Mouse (Mus musculus): ENCODE measurements around the gene Mrpl4. TPM values are rescaled to one million over a fixed set of nuclear protein-coding genes. Genes with fewer than 3 reads are reported as not detected.

Mrpl4 gene
- polyA plus RNA-seq (2012; rRNA removed; ENCODE audit: low replicate concordance), result 120 and 141 TPM in 2 replicates

GRCm38 (mm10) chr9:21002627-21003551 lies at the start of gene Mrpl4:
Gene Mrpl4 (plus strand): TSS chr9:21002738.

GRCm38 (mm10) chr9:20959430-20959938 lies 43.1 kb upstream of the Mrpl4 start, which contains the start of gene Dnmt1:
Gene Dnmt1 (minus strand): TSS chr9:20959888.

GRCm38 (mm10) chr9:20976216-20976960 lies 26.1 kb upstream of the Mrpl4 start, which contains the start of gene S1pr2:
Gene S1pr2 (minus strand): TSS chr9:20976781.

GRCm38 (mm10) chr9:21015571-21016130 lies 13.1 kb downstream of the Mrpl4 start, which contains the start of gene Icam1:
Gene Icam1 (plus strand): TSS chr9:21015985.

GRCm38 (mm10) chr9:21029291-21030054 lies 26.9 kb downstream of the Mrpl4 start, which contains the start of gene Icam4:
Gene Icam4 (plus strand): TSS chr9:21029373.

GRCm38 (mm10) chr9:21031896-21032351 lies 29.4 kb downstream of the Mrpl4 start, which contains the start of gene Icam5:
Gene Icam5 (plus strand): TSS chr9:21032073.

Other genes starting within 250 kb of the Mrpl4 start
- 60.3 and 277 TPM in 2 replicates for gene Col5a3, start 187.7 kb upstream of the Mrpl4 start, polyA plus RNA-seq (2012; rRNA removed; ENCODE audit: low replicate concordance)
- not detected in 2 replicates for gene Rdh8, start 184.2 kb upstream of the Mrpl4 start, polyA plus RNA-seq (2012; rRNA removed; ENCODE audit: low replicate concordance)
- gene A230050P20Rik, start 134.1 kb upstream of the Mrpl4 start, polyA plus RNA-seq (2012; rRNA removed; ENCODE audit: low replicate concordance), result 48.6 and 128 TPM in 2 replicates
- 4.5 and 5.8 TPM in 2 replicates for gene Angptl6, start 123.0 kb upstream of the Mrpl4 start, polyA plus RNA-seq (2012; rRNA removed; ENCODE audit: low replicate concordance)
- gene Ppan, start 114.6 kb upstream of the Mrpl4 start, polyA plus RNA-seq (2012; rRNA removed; ENCODE audit: low replicate concordance), result 28.2 and 102 TPM in 2 replicates
- 84.9 and 143 TPM in 2 replicates for gene Eif3g, start 104.1 kb upstream of the Mrpl4 start, polyA plus RNA-seq (2012; rRNA removed; ENCODE audit: low replicate concordance)
- 12.0 and 35.0 TPM in 2 replicates for gene Dnmt1, start 42.9 kb upstream of the Mrpl4 start, polyA plus RNA-seq (2012; rRNA removed; ENCODE audit: low replicate concordance)
- 7.9 and 32.2 TPM in 2 replicates for gene S1pr2, start 26.0 kb upstream of the Mrpl4 start, polyA plus RNA-seq (2012; rRNA removed; ENCODE audit: low replicate concordance)
- gene Icam1, start 13.2 kb downstream of the Mrpl4 start, polyA plus RNA-seq (2012; rRNA removed; ENCODE audit: low replicate concordance), result 23.9 and 35.6 TPM in 2 replicates
- gene Icam4, start 26.6 kb downstream of the Mrpl4 start, polyA plus RNA-seq (2012; rRNA removed; ENCODE audit: low replicate concordance), result 0.16 and 0.45 TPM in 2 replicates
- 0.13 and 1.3 TPM in 2 replicates for gene Icam5, start 29.3 kb downstream of the Mrpl4 start, polyA plus RNA-seq (2012; rRNA removed; ENCODE audit: low replicate concordance)
- 0.39 TPM in 1 of 2 replicates, not detected in the other for gene Zglp1, start 64.4 kb downstream of the Mrpl4 start, polyA plus RNA-seq (2012; rRNA removed; ENCODE audit: low replicate concordance)
- 0.19 and 0.48 TPM in 2 replicates for gene Gm49373, start 70.4 kb downstream of the Mrpl4 start, polyA plus RNA-seq (2012; rRNA removed; ENCODE audit: low replicate concordance)
- gene Fdx1l, start 70.9 kb downstream of the Mrpl4 start, polyA plus RNA-seq (2012; rRNA removed; ENCODE audit: low replicate concordance), result 67.7 and 90.0 TPM in 2 replicates
- gene Gm38431, start 89.3 kb downstream of the Mrpl4 start, polyA plus RNA-seq (2012; rRNA removed; ENCODE audit: low replicate concordance), result 1.6 and 3.5 TPM in 2 replicates
- 38.5 and 87.3 TPM in 2 replicates for gene Raver1, start 89.3 kb downstream of the Mrpl4 start, polyA plus RNA-seq (2012; rRNA removed; ENCODE audit: low replicate concordance)
- 30.7 and 32.8 TPM in 2 replicates for gene Tyk2, start 128.5 kb downstream of the Mrpl4 start, polyA plus RNA-seq (2012; rRNA removed; ENCODE audit: low replicate concordance)
- 55.1 and 87.0 TPM in 2 replicates for gene Cdc37, start 147.2 kb downstream of the Mrpl4 start, polyA plus RNA-seq (2012; rRNA removed; ENCODE audit: low replicate concordance)
- gene Pde4a, start 163.0 kb downstream of the Mrpl4 start, polyA plus RNA-seq (2012; rRNA removed; ENCODE audit: low replicate concordance), result 14.4 and 17.0 TPM in 2 replicates
- gene Keap1, start 236.6 kb downstream of the Mrpl4 start, polyA plus RNA-seq (2012; rRNA removed; ENCODE audit: low replicate concordance), result 63.2 and 85.9 TPM in 2 replicates
- gene S1pr5, start 245.7 kb downstream of the Mrpl4 start, polyA plus RNA-seq (2012; rRNA removed; ENCODE audit: low replicate concordance), result 0.46 and 1.4 TPM in 2 replicates

Data from subcutaneous adipose tissue, adult 2 months (tissue).